Mouse (Mus musculus) 416B (cell line): ENCODE measurements around the gene Adra2b.
A peak's percentile ranks its signal among the peaks of the same experiment; 100 is the strongest.

ENCODE experiments used
- DNase-seq: peaks from one replicate; pipeline ENCODE4 v3.0.0; 2011; ENCODE audit warnings: low read depth

The Adra2b gene

DNA sequence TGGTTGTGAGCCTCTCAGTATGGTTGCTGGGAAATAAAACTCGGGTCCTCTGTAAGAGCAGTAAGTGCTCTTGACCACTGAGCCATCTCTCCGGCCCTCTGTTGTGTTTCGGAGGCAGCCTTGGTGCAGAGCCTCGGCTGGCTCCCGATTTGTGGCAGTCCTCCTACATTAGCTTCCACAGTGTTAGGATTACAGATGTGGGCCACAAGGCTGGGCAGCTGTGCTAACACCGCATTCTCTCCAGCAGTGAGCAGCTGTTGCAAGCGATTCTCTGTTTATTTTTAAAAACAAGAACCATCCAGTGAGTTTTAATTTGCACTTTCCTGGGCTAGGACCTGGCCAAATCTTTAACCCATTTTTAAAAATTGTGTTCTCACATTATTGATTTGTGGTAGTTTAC lies 20.9 kb downstream of the Adra2b start:
- DNase-seq = no peak

DNA sequence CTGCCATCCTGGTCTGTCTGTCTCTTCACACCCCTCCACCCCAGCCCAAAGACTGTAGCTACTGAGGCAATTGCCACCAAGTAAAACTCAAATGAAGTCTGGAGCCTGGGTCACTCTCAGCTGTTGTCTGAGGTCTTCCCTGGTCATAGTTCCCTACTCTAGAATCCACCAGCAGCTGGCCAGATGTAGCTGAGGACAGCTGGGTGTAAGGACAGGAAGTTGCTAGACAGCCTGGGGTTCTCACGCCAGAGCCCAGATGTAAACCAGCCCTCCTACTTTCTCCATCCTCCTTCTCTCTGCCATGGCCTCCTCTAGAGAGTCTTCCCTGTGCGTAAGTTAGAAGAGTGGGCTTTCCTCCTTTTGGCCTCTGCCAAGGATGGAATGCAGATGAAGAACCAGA lies 24.5 kb downstream of the Adra2b start:
- DNase-seq = no peak

DNA sequence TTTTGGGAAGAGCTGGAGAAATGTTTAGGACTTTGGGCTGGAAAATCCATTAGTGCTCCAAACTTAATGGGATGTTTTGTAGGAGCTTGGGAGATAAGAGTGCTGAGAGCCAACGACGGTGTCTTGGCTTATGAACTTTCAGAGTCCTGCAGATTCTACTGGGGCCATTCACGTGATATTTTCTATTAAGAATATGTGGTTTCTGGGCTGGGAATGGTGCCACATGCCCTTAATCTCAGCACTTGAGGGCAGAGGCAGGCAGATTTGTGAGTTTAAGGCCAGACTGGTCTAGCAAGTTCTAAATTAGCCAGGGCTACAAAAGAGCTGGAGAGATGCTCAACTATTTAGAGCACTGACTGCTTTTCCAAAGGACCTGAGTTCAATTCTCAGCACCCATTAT lies 27.3 kb downstream of the Adra2b start:
- no peak for DNase-seq

DNA sequence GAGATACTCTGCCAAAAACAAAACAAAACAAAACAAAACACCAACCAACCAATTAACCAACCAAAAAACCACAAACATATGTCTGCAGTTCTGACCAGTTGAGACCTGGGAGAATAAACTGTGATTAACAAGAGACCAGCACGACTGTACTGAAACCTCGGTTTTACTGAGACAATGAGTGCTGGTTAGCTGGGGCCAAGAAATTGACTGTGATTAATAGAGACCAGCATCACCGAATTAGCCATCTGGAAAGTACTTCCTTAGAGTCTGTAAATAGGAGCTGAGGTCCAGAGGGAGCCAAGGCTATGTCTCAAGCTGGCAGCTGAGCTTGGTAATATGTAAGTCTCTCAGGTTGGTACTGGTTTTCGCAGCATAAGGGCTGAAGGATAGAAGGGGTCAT lies 27.8 kb downstream of the Adra2b start:
- DNase-seq = no peak

DNA sequence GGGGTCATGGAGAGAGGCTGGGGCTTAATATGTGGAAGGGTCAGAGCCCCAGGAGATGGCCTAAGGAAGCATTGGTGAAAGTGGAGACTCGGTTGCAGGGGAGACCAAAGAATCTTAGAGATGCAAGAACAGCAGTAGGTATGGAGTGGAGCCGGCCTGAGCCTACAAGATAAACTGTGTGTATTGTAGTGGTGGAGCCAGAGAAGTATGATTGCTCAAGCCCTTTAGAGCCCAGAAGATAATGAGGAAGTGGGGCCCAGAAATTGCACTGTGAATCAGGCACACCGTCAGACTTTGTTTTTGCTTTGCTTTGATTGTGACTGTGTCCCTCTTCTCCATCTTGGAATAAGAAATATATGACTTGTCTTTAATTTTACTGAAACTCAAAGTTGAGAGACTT lies 28.3 kb downstream of the Adra2b start:
- DNase-seq = peak; percentile 23

DNA sequence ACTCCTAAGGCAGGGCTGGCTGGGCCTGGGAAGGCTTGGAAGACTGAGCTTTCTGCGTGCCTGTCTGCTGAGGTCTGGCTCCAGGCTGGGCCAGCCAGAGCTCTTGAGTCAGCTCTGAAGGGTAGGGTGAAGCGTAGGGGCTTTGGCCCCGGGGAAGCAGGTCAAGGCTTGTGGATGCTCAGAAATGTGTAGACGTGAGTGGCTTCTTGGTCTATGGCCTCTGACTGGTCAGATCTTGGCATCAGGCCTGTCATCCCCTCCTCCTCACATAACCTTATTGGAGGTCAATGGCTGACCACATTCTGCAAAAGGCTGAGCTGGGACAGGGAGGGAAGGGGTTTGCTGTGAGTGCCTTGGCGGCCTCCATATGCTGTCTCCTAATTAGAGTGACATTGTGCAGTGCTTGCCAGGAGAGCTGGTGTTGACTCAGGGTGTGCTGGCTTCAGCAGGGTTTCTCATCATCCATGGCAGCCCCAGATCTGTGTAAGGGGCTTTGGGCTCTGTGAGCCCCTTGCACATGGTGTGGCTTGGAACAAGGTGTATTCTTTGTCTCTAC lies 31.7 kb downstream of the Adra2b start:
- DNase-seq = no peak

DNA sequence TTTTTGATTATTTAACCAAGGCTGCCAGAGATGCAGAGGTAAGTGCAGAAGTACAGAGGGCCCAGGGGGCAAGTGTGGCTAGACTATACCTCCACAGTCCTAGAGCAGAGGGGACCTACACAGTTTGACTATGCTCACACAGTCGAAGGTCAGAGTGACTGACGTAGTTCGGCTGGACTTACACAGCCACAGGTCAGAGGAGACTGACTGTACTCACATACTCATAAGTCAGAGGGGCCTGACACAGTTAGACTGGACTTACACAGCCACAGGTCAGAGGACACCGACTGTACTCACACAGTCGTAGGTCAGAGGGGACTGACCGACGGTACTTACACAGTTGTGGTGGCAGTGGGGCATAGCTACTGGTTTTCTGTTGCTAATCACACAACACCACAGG lies 35.7 kb downstream of the Adra2b start:
- DNase-seq = no peak

DNA sequence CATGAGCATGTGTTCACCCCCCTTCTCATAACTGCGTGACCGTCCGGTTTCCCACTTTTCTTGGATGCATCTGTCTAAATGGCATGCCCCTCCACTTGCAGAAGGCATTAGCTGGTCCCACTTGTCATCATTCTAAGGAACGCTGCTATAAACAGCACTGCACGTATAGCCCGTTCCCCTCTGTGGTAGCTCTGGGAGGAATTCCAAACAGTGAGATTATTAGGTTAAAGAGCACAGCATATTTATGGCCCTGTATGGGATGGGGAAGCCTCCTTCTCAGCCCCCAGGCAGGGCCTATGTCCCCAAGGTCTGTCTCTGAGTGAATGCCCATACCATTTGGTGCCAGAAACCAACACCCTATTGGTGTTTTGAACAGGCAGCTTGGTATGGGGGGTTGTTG lies 48.1 kb downstream of the Adra2b start:
- no peak for DNase-seq

DNA sequence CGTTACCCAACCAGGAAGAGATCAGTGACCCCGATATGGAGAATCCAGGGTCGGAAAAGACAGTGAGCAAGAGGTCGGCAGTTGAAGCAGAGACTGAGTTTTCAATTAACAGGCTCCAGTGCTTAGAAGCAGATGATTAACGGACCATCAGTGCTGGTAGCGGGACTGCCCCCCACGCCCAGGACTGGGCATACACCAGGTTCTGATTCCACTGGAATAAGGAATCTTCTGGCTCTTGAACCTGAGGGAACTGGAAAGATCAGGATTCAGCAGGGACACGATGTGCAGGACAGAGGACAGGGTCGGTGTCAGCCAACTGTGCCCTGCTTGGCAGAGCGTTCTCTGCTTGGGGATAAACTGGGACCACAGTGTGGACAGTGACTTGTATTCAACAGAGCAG lies 52.8 kb downstream of the Adra2b start:
- no peak for DNase-seq

DNA sequence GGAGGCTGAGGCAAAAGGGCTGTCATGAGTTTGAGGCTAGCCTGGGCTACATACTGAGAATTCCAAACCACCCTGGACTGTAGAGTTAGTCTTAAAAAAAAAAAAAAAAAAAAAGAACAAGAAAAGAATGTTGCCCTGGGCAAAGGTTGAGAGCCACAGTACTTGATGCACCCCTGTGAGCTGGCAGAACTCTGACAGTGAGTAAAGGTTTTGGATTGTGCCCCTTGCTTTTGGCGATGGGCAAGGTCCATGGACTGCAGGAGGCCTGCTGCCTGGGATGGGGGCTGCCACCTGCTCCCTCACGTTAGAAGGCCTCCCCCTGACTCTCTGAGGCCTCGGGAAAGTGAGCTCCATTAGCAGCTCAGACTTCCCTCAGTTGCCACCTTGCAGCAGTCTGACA lies 53.7 kb downstream of the Adra2b start:
- no peak for DNase-seq
